Mouse (Mus musculus) right cerebral cortex, adult 2 months (tissue): ENCODE measurements around the gene Fbxw24.
A peak's percentile ranks its signal among the peaks of the same experiment; 100 is the strongest.
"Not testable (repeated sequence)": the region's sequence is repeated elsewhere in the genome, so short reads cannot be mapped to it uniquely, and the experiment has no call there.

ENCODE experiments used
- DNase-seq, 2 experiments: peaks; one replicate each; pipeline ENCODE4 v3.0.0; 2021 to 2022; ENCODE audit warnings: low spot score in 2 of 2

Gene Fbxw24

DNA sequence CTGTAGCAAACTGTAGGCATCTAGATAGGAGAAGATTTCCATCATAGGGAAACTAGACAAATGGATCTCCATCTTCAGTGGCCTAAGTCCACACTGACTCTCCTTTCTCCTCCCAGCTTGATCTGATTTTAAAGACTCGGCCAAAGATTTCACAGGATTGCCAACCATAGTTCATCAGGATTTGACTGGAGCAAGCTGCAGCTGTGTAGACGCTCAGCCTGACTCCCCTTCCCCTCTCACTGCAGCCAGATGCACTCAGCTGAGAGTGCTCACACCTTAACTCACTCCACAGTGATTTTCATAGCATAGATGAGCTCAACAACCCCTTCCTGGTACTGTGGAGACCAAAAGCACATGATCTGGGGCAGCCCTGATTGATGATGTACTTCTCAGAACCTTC, at the start of gene Fbxw24:
TSS of gene Fbxw24 (minus strand) at position 101 of the 400 bp plus-strand sequence.
- DNase-seq = not testable (repeated sequence)

DNA sequence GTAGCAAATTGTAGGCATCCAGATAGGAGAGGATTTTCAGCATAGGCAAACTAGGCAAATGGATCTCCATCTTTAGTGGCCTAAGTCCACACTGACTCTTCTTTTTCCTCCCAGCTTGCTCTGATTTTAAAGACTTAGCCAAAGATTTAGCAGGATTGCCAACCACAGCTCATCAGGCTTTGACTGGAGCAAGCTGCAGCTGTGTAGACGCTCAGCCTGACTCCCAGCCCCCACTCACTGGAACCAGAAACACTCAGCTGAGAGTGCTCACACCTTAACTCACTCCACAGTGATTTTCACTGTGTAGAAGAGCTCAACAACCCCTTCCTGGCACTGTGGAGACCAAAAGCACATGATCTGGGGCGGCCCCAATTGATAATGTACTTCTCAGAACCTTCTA, 38.7 kb upstream of the Fbxw24 start, which contains the start of gene Fbxw25:
TSS of gene Fbxw25 (minus strand) at position 101 of the 400 bp plus-strand sequence.
- not testable (repeated sequence) for DNase-seq

DNA sequence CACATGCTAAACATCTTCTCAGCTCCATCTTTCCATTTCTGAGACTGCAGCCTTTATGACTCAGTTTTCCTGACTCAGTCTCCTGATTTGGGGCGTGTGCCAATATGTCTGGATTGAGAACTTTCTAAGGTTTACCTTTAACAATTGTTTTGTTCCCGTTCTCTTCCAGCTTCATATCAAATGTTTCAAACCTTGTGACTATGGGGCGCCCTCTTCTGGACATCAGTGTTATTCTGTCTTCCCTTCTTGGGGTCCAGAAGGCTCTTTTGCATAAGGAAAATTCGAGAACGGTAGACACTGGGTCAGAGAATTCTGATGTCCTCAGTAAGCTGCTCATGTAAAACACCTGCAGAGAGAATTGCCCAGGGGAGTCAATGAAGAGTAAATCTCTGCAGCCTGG, 19.0 kb downstream of the Fbxw24 start:
- DNase-seq = peak; percentile 35 to 42

DNA sequence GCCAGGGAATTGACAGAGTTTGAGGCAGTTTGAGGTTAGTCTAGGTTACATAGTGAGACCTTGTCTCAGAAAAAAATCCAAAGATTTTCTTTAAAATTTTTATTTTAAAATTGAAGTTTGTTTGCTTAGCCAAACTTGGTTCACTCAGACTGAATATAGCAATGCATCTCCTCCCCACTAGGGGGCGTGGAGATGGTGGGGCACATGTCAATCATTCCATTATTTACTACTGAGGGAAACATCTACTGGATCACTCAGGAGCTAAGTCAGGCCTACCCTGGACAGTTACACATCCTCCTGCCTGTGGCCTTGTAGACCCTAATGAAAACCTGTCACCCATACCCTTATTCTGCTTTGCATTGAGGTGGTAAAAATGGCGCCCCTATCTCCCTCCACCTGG, 23.7 kb downstream of the Fbxw24 start:
- DNase-seq = not testable (repeated sequence)

DNA sequence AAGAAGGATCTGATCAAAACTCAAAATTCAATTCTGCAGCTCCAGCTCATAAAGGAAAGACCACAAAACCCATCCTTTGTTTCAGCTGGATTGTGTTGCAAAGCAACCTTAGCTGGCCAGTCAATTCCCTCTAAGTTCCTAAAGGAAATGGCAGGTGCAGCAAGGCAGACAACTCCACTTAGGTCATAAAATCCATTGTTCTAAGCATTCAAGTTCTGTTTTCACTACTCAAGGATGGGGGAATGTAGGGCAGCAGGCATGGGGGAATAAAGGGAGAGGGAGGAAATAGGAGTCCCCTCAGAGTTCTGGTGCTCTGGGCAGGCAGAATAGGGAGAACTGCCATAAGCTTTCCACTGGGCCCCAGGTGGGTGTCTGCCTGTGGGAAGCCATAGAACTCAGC, 28.6 kb downstream of the Fbxw24 start:
- DNase-seq = no peak

DNA sequence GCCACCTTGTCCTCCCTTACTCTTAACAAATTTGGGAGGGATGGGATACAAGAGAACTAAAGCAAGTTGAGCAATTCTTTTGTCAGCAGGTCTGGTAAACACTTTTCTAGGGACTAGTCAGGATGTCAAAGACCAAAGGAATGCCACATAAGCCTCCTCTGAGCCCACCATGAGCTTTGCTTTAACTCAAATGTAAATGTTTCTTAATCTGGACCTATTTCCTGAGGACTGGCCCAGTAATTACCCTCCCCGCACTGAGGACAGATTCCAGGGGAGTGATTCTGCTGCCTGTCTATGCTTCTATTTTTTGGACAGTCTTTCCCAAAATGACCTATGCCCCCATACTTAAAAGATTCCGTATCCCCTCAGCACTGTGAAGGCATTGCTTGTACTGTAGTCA, 31.0 kb downstream of the Fbxw24 start:
- DNase-seq = no peak

DNA sequence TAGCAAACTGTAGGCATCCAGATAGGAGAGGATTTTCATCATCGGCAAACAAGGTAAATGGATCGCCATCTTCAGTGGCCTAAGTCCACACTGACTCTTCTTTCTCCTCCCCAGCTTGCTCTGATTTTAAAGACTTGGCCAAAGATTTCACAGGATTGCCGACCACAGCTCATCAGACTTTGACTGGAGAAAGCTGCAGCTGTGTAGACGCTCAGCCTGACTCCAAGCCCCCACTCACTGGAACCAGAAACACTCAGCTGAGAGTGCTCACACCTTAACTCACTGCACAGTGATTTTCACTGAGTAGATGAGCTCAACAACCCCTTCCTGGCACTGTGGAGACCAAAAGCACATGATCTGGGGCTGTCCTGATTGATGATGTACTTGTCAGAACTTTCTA, 57.7 kb downstream of the Fbxw24 start, which contains the start of gene Fbxw15:
TSS of gene Fbxw15 (minus strand) at position 101 of the 400 bp plus-strand sequence.
- DNase-seq = not testable (repeated sequence)

DNA sequence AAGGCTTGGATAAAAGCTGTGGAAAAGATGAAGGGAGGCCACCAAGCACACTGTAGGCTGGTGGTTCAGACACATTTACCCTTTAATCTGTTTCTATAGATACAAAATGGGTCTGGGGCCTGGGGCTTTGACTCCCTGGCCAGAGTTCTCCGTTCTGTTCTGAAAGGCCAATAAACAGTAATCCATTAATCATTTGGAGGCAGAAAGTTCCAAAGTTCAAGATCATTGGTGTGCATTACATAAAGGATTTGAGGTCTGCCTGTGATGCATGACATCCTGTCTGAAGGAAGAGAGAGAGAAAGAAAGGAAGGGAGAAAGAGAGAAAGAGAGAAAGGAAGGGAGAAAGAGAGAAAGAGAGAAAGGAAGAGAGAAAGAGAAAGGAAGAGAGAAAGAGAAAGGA, 60.3 kb downstream of the Fbxw24 start:
- DNase-seq = no peak

DNA sequence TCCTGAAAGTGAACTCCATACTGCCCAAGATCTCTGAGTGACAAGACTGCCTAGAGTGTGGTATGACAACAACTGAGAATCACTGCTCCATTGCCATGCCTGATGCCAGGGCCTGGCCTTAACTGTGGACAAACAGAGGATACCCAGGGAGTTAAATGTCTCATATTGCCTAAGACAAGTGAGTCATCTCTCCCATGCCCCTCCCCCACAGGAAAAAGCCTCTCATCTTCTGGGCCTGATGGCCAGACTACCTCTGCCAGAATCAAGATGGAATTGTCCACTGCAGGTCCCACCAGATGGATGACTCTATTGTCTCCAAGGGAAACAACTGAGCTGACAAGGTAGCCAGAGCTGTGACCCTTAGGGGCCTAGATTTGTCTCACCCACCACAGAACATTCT, 63.8 kb downstream of the Fbxw24 start:
- not testable (repeated sequence) for DNase-seq

DNA sequence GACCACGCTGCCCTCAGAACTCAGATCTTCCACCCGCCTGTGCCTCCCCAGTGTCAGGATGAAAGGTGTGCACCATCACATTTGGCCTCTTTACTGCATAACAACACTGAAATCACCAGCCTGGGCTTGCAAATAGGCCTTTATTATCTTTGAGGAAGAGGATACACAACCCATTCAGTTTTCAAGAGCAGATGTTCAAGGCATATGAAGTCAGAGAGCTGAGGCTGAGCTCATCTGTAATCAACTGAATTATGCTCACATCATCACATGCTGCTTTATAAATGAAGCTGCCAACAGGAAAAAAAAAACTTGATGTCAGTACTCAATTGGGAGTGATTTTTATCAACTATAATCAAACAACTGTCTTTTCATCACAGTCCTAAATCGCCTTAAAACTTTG, 73.4 kb downstream of the Fbxw24 start:
- DNase-seq = no peak
